Mouse (Mus musculus) heart, postnatal 36 days (tissue): Measurements from ENCODE around the gene Wipi2. TPM values are rescaled to one million over a fixed set of nuclear protein-coding genes. Genes with fewer than 3 reads are reported as not detected.

Experiments
- DNase-seq, 2 experiments: peaks; one replicate each; pipeline ENCODE4 v3.0.0; 2021 to 2022
- intact Hi-C: fragments of 180-260 bp; cut with DNase I; formaldehyde crosslinking; loops from one replicate; pipeline ENCODE4 v1.15.1; 2025
- total RNA-seq, 2 experiments: library from RNA; stranded (reverse); gene quantifications; 2 replicates each; pipeline ENCODE4 v1.2.3; 2021

The Wipi2 gene
- total RNA-seq, 2 experiments from 2014 or later: 41.0 to 45.1 TPM

DNA sequence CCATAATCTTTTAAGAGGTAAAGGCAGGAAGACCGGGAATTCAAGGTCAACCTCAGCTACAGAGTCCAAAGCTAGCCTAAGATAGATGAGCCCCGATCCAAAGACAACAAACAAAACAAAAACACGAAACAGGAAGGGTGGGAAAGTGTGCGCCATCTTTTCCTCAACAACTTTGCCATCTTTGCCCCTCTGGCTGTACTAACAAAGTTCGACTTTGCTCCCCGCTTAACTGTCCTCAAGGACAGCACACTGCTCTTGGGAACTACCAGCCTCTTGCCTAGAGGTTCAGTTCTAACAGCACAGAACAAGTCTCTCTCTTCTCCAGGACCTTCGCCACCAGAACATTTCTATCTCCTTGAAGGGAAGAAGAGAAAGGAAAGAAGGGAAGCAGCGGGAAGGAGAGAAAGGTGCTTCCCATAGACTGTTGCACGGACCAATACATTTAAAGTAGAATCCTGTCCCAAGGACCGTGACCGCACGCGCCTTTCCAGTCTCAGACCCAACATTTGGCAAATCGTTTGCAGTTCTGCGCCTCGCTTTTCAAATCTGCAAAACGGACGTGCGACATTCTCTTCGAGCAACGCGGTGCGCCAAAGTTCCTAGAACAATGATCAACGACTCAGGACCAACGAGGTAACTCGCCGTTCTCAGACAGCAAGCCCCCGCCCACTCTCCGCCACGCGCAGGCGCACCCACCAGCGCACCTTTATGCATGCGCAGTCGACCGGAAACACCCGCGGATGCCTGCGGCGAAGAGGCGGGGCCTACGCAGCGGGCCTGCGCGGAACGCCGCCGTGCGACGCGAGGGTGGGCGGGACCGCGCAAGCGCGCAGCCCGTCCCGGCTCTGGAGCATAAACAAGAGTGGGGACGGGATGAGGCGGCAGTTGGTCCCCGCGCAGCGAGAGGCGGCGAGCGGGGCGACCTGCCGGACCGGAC, 1.5 kb downstream of the Wipi2 start:
- intact Hi-C loops: loop anchor here (5.0 kb wide), 1 partner anchor 127 kb away; no protein-coding TSS in a partner anchor
- DNase-seq: peak; percentile 96 to 97

GRCm38 (mm10) chr5:142629663-142630025, 2.1 kb downstream of the Wipi2 start:
- no peak for DNase-seq
- intact Hi-C loops: loop anchor here (5.0 kb wide), 1 partner anchor 127 kb away; no protein-coding TSS in a partner anchor

DNA sequence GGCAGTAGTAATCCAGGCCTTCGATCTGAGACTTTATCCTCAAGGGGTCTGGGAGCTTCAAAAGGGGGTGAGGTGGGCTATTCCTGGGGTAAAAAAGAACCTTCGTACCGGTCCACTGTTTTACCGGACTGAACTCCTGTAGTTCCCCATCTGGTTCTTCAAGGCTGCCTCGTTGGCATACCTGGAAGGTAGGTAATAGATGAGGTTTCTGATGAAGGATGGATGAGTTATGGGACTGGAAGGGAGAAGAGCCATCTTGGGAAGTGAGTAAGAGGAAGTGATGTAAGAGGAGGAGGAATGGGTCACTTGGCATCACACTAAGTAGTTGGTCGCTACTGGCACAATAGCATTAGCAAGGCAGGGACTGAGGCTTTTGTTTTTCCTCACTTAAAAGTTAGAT, 2.7 kb downstream of the Wipi2 start:
- DNase-seq: peak in 1 of 2 experiments; percentile 17
- intact Hi-C loops: no loop called here

- no peak for DNase-seq
- intact Hi-C loops: no loop called here
Measured at GRCm38 (mm10) chr5:142637823-142638222, 10.3 kb downstream of the Wipi2 start.

GRCm38 (mm10) chr5:142640088-142640487, 12.6 kb downstream of the Wipi2 start:
- intact Hi-C loops: no loop called here
- no peak for DNase-seq

DNA sequence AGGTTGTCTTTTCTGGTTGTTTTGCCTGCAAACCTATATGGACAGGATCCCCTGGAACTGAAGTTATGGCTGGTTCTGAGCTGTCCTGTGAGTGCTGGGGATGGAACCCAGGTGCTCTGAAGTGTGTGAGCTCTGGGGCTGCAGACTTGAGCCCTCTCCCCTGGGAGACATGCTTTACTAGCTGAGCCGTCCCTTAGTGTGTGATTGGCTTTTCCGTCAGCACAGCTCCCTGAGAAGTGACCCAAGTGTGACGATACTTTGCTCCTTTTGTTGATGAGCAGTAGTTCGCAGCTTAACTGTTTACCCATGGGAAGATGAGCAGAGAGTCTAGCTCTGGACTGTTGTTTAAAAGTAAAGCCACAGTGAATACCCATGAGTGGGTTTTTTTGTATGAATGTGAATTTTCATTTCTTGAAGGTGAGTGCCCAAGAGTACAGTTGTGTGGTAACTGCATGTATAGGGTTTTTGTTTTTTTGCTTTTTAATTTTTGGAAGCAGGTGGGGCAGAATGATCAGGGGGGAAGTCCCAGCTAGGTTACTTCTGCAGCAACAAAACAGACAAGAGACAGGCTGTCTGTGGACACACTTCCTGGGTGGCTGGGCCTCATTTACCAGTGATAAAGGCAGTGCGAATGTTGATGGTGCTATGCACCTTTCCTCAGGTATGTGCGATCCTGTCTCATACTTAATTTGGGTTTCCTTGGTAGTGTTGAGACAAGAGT, 14.0 kb downstream of the Wipi2 start:
- DNase-seq: no peak

DNA sequence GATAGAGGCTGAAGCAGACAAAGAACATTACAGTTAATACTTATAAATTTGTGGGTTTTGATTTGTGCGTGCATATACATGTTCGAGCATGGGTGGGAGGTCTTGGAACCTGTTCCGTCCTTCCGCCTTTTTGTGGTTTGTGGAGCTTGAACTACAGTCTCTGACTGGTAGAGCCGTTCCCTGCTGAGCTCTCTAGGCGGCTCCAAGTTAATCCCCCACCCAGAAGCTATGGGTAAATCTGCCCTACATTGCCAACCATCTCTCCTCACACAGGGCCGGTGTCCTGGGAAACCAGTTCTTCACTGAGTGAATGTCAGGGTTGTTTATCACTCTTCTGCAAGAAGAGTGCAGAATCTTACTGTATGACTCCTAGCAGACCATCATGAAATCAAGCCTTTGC, 20.7 kb downstream of the Wipi2 start:
- intact Hi-C loops: no loop called here
- no peak for DNase-seq

More for the DNA sequence above, 14.0 kb downstream of the Wipi2 start:
- intact Hi-C loops: no loop called here

DNA sequence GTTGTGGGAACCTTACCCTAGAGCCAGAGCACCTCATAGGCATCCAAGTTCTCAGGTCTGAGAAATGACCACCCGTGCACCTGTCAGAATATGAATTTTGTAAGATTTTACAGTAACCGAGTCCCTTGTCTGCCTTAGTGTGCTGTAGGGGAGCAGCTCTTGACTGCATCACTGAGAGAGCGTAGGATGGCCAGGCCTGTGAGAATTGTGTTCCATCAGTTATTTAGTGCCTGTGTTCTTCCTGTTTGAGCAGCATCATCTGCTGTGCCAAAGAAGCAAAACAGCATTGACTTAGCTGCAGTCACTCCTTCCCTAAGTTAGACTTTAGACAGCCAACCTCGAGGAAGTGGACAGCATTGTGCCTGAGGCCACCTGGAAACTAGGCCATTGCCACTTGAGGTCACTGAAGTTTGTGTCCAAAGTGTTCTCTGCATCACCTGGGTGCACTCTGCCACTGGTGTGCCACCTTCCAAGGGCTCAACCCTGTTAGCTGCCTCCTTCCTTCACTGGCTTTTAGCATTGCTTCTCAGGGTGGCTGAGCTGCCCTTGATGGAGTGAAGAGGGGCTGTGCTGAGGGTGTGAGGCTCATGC, 22.1 kb downstream of the Wipi2 start:
- intact Hi-C loops: no loop called here
- no peak for DNase-seq

DNA sequence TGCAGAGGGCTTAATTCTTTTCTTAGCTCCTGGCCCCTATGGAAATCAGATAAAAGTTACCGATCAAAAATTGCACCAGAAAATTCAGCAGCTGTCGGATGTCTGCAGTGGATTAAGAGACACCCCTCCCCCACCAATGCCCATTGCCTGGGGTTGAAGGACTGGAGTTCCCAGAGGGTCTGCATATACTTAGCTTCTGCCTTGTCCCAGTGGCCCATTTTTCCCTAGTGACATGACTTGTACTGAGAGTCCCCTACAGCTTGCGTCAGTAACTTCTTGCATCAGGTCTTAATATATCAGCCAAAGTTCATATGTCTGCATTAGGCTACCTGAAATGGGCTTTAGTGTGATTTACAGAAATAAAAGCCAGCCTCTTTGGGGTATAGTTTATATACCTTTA, 22.9 kb downstream of the Wipi2 start:
- intact Hi-C loops: no loop called here
- DNase-seq: no peak

GRCm38 (mm10) chr5:142650794-142651497, 23.4 kb downstream of the Wipi2 start:
- no peak for DNase-seq
- intact Hi-C loops: no loop called here

GRCm38 (mm10) chr5:142652266-142652665, 24.8 kb downstream of the Wipi2 start:
- intact Hi-C loops: no loop called here
- DNase-seq: no peak

DNA sequence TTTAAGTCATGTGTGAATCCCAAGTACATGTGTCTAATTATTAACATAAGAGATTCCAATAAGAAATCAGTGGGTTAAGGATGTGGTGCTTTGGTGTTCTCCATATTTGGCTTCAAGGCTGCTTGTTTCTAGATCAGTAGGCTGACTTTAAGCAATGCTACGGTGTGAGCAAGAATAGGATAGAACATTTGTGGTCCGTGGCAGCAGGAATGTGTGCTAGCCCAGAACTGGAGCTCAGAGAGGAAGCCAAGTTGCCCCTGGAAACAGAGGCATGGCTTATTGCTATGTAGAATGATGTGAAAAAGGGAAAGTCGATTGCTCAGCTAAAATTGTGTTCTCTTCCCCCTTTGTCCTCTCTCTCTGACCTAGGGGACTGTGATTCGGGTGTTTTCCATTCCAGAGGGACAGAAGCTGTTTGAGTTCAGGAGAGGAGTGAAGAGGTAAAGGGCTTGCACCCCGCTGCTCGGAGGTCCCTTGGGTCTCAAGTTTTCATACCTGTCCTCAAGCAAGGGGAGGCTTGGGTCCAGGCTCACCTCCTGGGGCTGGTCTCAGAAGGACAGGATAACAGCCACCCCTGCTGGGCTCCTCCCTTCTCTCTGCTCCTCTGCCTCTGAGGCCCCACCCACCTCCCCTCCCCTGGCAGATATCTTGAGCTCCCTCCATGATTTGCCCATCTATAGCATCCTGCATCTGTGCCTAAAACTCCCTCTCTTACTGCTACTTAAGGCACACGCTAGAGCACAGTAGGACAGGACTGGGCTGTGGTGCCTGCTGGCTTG, 33.3 kb downstream of the Wipi2 start:
- no peak for DNase-seq
- intact Hi-C loops: no loop called here

DNA sequence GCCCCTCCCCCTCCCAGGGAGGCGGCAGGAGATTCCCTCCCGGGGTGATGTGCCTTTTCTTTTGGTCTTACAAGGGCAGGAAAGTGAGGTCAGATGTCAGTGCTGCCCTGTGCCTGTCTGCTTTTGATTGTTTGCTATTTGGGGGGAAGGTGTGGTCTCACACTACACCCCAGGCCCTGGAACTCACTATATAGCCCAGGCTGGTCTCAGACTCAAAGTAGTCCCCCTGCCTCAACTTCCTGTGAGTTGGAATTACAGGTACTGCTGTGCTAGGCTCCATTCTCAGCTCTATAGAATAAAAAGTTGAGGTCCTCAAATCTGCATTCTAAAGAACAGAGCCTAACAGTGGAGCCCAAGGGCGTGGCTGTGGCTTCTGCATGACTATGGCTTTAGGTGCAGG, 40.4 kb downstream of the Wipi2 start:
- DNase-seq: no peak
- intact Hi-C loops: no loop called here

DNA sequence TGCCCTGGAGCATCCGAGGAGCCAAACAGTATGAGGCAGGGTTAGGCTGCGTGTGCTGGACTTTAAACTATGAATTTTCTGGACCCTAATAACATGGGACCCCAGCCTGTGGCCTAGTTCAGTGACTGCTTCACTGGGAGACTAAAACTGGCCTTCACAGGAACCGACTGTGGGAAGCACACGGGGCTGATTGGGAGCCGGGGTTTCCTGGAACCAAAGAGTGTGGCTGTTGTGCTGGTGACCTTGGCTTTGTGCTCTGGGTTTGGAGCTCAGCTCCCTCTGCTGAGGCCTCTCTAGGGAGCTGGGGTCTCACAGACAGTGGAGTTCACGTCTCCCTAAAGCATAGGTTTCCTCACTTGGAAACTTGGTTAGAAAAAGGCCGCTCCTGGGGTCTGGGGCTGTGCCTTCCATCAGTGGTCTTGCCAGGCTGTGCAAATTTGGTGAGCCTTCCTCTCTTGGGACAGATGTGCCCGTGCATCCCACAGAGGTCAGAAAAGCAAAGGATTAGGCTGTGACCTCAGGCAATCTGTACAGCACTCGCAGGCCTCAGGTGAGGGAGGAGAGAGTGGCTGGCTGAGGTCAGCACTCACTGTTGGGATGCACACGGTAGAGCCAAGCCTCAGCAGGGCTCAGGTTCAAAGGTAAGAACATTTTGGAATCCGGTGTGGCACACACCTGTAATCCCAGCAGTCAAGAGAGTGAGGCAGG, 41.2 kb downstream of the Wipi2 start:
- DNase-seq: no peak
- intact Hi-C loops: no loop called here

DNA sequence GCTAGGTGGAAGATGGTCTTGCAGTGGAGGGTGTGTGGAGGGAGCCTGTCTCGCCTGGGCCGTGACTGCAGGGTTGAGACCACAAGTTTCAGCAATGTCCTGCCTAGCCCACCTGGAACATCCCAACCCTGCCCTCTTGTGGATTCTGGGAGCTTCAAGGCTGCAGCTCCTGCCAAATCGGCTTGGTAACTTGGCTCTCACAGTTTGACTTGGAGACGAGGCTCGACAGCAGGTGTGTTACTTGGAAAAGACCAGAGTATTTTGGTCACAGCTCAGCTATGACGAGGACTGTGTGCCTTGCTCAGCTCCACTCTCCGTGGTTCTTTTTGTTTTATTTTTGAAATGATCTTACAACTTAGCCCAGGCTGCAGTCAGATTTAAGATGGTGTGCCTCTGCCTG, 42.2 kb downstream of the Wipi2 start:
- no peak for DNase-seq
- intact Hi-C loops: no loop called here

- no peak for DNase-seq
- intact Hi-C loops: loop anchor here (1.0 kb wide), 1 partner anchor 45 kb away; no protein-coding TSS in a partner anchor
Measured at GRCm38 (mm10) chr5:142673082-142673481, 45.6 kb downstream of the Wipi2 start.

DNA sequence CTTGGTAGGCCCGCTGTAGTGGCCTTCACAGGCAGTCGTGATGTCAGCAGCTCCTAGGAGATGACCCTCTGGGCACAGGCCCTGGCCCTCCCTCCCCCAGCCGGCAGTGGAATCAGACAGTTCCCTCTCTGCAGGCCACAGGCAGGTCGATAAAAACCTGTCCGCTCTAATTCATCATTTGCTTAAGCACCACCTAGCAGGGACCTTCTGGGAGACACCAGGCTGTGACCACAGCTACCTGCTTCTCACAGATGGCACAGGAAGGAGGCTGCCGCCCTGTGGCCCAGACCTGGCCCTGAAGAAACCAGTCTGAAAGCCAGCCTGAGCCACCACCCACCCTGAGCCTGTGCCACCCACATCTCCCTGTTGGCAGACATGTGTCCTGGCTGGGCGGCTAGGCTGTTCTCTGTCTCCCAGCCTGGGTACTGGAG, 50.7 kb downstream of the Wipi2 start:
- intact Hi-C loops: no loop called here
- no peak for DNase-seq

GRCm38 (mm10) chr5:142679065-142679464, 51.6 kb downstream of the Wipi2 start:
- DNase-seq: no peak
- intact Hi-C loops: no loop called here

- intact Hi-C loops: no loop called here
- no peak for DNase-seq
Measured at GRCm38 (mm10) chr5:142681911-142682310, 54.4 kb downstream of the Wipi2 start.
